Mouse (Mus musculus) midbrain, embryonic 12.5 days (tissue): ENCODE data around the gene Eftud2. TPM values are rescaled to one million over a fixed set of nuclear protein-coding genes. Genes with fewer than 3 reads are reported as not detected.

Experiments
- ATAC-seq: fragments of 200-750 bp; cut with Nextera tagmentation; 2 replicates; pipeline ENCODE4 v1.8.0; 2017; ENCODE audit warnings: low read depth, moderate TSS enrichment, moderate library complexity; ENCODE audit not compliant: low FRiP score
- H3K27ac ChIP-seq: fragments of 300-500 bp; sonication (generic); replicated peaks from 2 replicates; pipeline ENCODE4 v1.5.1; 2016; ENCODE audit warnings: mild to moderate bottlenecking
- H3K27me3 ChIP-seq: fragments of 300-500 bp; sonication (generic); 2 replicates; pipeline ENCODE4 v1.6.1; 2016; ENCODE audit warnings: mild to moderate bottlenecking
- H3K36me3 ChIP-seq: fragments of 300-500 bp; sonication (generic); 2 replicates; pipeline ENCODE4 v1.6.1; 2016
- H3K4me1 ChIP-seq: fragments of 300-500 bp; sonication (generic); 2 replicates; pipeline ENCODE4 v1.6.1; 2016
- H3K4me2 ChIP-seq: fragments of 300-500 bp; sonication (generic); replicated peaks from 2 replicates; pipeline ENCODE4 v1.6.1; 2016; ENCODE audit warnings: mild to moderate bottlenecking, moderate library complexity
- H3K4me3 ChIP-seq: fragments of 300-500 bp; sonication (generic); 2 replicates; pipeline ENCODE4 v1.5.1; 2016; ENCODE audit warnings: mild to moderate bottlenecking
- H3K9ac ChIP-seq: fragments of 300-500 bp; sonication (generic); replicated peaks from 2 replicates; pipeline ENCODE4 v1.6.1; 2016; ENCODE audit warnings: mild to moderate bottlenecking, moderate library complexity
- H3K9me3 ChIP-seq: fragments of 300-500 bp; sonication (generic); 2 replicates; pipeline ENCODE4 v1.6.1; 2016; ENCODE audit warnings: mild to moderate bottlenecking
- WGBS: fragments of 180-500 bp; shearing (Covaris S2); methylation state at CpG from one replicate; pipeline ENCODE4 v1.1.7; 2016; 5-methylcytosine and 5-hydroxymethylcytosine counted together
- polyA plus RNA-seq: library from polyadenylated mRNA; unstranded; fragments of >200 nt; fragmentation: Nextera tagmentation; extraction: Ambion mirVana; gene quantifications from 2 replicates; pipeline ENCODE4 v1.2.1, GENCODE M21; 2016

Gene Eftud2
- polyA plus RNA-seq, 1 experiment from 2014 or later: 242 TPM

- Histone ChIP-seq H3K9ac (0 out of 2 replicates have a peak overlapping the region, but pooled peaks have one; percentile 24), H3K27ac (no peak overlapping the region), H3K36me3 (no peaks in the 10 kb centered on the region), H3K9me3 (no peaks in the 10 kb centered on the region), H3K27me3 (peaks cover 55% of the 10 kb centered on the region), H3K4me2 (no peak overlapping the region), H3K4me3 (no peak overlapping the region), H3K4me1 (peaks cover under 1% of the 10 kb centered on the region; the same call in 1 of the 2 replicates)
- WGBS: 82% methylated on average over 9 of the region's 9 CpGs
- no peak for ATAC-seq
These were observed 17.6 kb upstream of the Eftud2 start for GRCm38 (mm10) chr11:102898408-102898807.

GRCm38 (mm10) chr11:102896641-102897040, 15.9 kb upstream of the Eftud2 start:
- no peaks in the 10 kb centered on the region for H3K9me3 ChIP-seq
- H3K27me3 ChIP-seq: peaks cover 63% of the 10 kb centered on the region
- ATAC-seq: no peak
- no peak overlapping the region for H3K27ac ChIP-seq
- WGBS: 76% methylated on average over 20 of the region's 20 CpGs
- no peak overlapping the region for H3K4me2 ChIP-seq
- H3K4me3 ChIP-seq: no peak overlapping the region
- H3K4me1 ChIP-seq: peaks cover 6% of the 10 kb centered on the region; the same call in 1 of the 2 replicates
- H3K9ac ChIP-seq: no peak overlapping the region
- H3K36me3 ChIP-seq: no peaks in the 10 kb centered on the region

GRCm38 (mm10) chr11:102895779-102896178, 15.0 kb upstream of the Eftud2 start:
- no peak for ATAC-seq
- 87% methylated on average over 9 of the region's 9 CpGs for WGBS
- H3K4me2 ChIP-seq: no peak overlapping the region
- no peak overlapping the region for H3K9ac ChIP-seq
- no peak overlapping the region for H3K4me3 ChIP-seq
- no peak overlapping the region for H3K27ac ChIP-seq
- peaks cover 67% of the 10 kb centered on the region for H3K27me3 ChIP-seq
- peaks cover 6% of the 10 kb centered on the region; the same call in 1 of the 2 replicates for H3K4me1 ChIP-seq
- no peaks in the 10 kb centered on the region for H3K36me3 ChIP-seq
- H3K9me3 ChIP-seq: no peaks in the 10 kb centered on the region

- Histone ChIP-seq H3K4me3 (no peak overlapping the region), H3K36me3 (no peaks in the 10 kb centered on the region), H3K27me3 (peaks cover 67% of the 10 kb centered on the region), H3K4me2 (no peak overlapping the region), H3K4me1 (peaks cover 6% of the 10 kb centered on the region; the same call in 1 of the 2 replicates), H3K27ac (no peak overlapping the region), H3K9ac (no peak overlapping the region), H3K9me3 (no peaks in the 10 kb centered on the region)
- 85% methylated on average over 4 of the region's 4 CpGs for WGBS
- no peak for ATAC-seq
These were observed 13.9 kb upstream of the Eftud2 start for GRCm38 (mm10) chr11:102894716-102895115.

GRCm38 (mm10) chr11:102893015-102893651, 12.3 kb upstream of the Eftud2 start:
- H3K9ac ChIP-seq: 0 out of 2 replicates have a peak overlapping the region, but pooled peaks have one; percentile 11
- peak overlapping the region; percentile 26 for H3K4me3 ChIP-seq
- H3K27ac ChIP-seq: no peak overlapping the region
- H3K9me3 ChIP-seq: no peaks in the 10 kb centered on the region
- peak overlapping the region; percentile 39 for H3K4me2 ChIP-seq
- H3K36me3 ChIP-seq: no peaks in the 10 kb centered on the region
- H3K4me1 ChIP-seq: peaks cover 6% of the 10 kb centered on the region; the same call in 1 of the 2 replicates
- 5% methylated on average over 43 of the region's 43 CpGs for WGBS
- no peak for ATAC-seq
- peaks cover 68% of the 10 kb centered on the region for H3K27me3 ChIP-seq

- Histone ChIP-seq H3K27me3 (peaks cover 69% of the 10 kb centered on the region), H3K9me3 (no peaks in the 10 kb centered on the region), H3K4me2 (no peak overlapping the region), H3K9ac (no peak overlapping the region), H3K4me1 (peaks cover 6% of the 10 kb centered on the region; the same call in 1 of the 2 replicates), H3K27ac (no peak overlapping the region), H3K36me3 (no peaks in the 10 kb centered on the region), H3K4me3 (no peak overlapping the region)
- WGBS: 73% methylated on average over 5 of the region's 5 CpGs
- no peak for ATAC-seq
These were observed 9.3 kb upstream of the Eftud2 start for GRCm38 (mm10) chr11:102890096-102890495.

- peaks cover 50% of the 10 kb centered on the region for H3K27me3 ChIP-seq
- H3K36me3 ChIP-seq: no peaks in the 10 kb centered on the region
- H3K4me2 ChIP-seq: no peak overlapping the region
- H3K4me1 ChIP-seq: peaks cover 2% of the 10 kb centered on the region; the same call in 1 of the 2 replicates
- no peak overlapping the region for H3K9ac ChIP-seq
- ATAC-seq: no peak
- no peak overlapping the region for H3K27ac ChIP-seq
- H3K9me3 ChIP-seq: no peaks in the 10 kb centered on the region
- 64% methylated on average over 3 of the region's 3 CpGs for WGBS
- H3K4me3 ChIP-seq: no peak overlapping the region
These were observed 7.3 kb upstream of the Eftud2 start for GRCm38 (mm10) chr11:102888135-102888534.

GRCm38 (mm10) chr11:102887433-102887832, 6.6 kb upstream of the Eftud2 start:
- peaks cover 43% of the 10 kb centered on the region for H3K27me3 ChIP-seq
- H3K9me3 ChIP-seq: no peaks in the 10 kb centered on the region
- H3K9ac ChIP-seq: no peak overlapping the region
- no peak overlapping the region for H3K4me2 ChIP-seq
- no peaks in the 10 kb centered on the region for H3K36me3 ChIP-seq
- WGBS: 86% methylated on average over 5 of the region's 5 CpGs
- ATAC-seq: no peak
- H3K27ac ChIP-seq: no peak overlapping the region
- no peaks in the 10 kb centered on the region for H3K4me1 ChIP-seq
- no peak overlapping the region for H3K4me3 ChIP-seq

- H3K4me2 ChIP-seq: no peak within 1 kb of the TSS
- peaks cover 35% of the 10 kb centered on the region for H3K27me3 ChIP-seq
- peaks cover 10% of the 10 kb centered on the region for H3K4me1 ChIP-seq
- no peak within 1 kb of the TSS for H3K4me3 ChIP-seq
- no peaks in the 10 kb centered on the region for H3K9me3 ChIP-seq
- 56% methylated on average over 10 of the region's 10 CpGs for WGBS
- no peak within 1 kb of the TSS for H3K27ac ChIP-seq
- H3K36me3 ChIP-seq: no peaks in the 10 kb centered on the region
- ATAC-seq: no peak
- no peak within 1 kb of the TSS for H3K9ac ChIP-seq
These were observed 3.9 kb upstream of the Eftud2 start, which contains the start of gene Fam187a for GRCm38 (mm10) chr11:102884616-102885219. Fam187a (plus strand) TSS chr11:102885169.

GRCm38 (mm10) chr11:102881314-102882198, 771 bp upstream of the Eftud2 start:
- H3K36me3 ChIP-seq: peaks cover 10% of the 10 kb centered on the region
- H3K9me3 ChIP-seq: no peaks in the 10 kb centered on the region
- ATAC-seq: no peak
- WGBS: 21% methylated on average over 13 of the region's 13 CpGs
- peak overlapping the region; percentile 82; the same call in 1 of the 2 replicates for H3K27ac ChIP-seq
- H3K4me2 ChIP-seq: peak overlapping the region; percentile 73
- peaks cover 14% of the 10 kb centered on the region; the same call in 1 of the 2 replicates for H3K27me3 ChIP-seq
- peaks cover 20% of the 10 kb centered on the region for H3K4me1 ChIP-seq
- H3K9ac ChIP-seq: peak overlapping the region; percentile 72
- H3K4me3 ChIP-seq: peak overlapping the region; percentile 78

- peak overlapping the region; percentile 73 for H3K4me2 ChIP-seq
- H3K4me3 ChIP-seq: peak overlapping the region; percentile 78; the same call in 1 of the 2 replicates
- no peak overlapping the region for H3K9ac ChIP-seq
- no peaks in the 10 kb centered on the region for H3K9me3 ChIP-seq
- H3K4me1 ChIP-seq: peaks cover 20% of the 10 kb centered on the region
- 61% methylated on average over 2 of the region's 2 CpGs for WGBS
- H3K36me3 ChIP-seq: peaks cover 30% of the 10 kb centered on the region
- no peaks in the 10 kb centered on the region for H3K27me3 ChIP-seq
- no peak for ATAC-seq
- no peak overlapping the region for H3K27ac ChIP-seq
These were observed 1.2 kb downstream of the Eftud2 start for GRCm38 (mm10) chr11:102879558-102879957.
